9 mouse cellular contexts compared by ENCODE assay signal in the genomic region with DNA sequence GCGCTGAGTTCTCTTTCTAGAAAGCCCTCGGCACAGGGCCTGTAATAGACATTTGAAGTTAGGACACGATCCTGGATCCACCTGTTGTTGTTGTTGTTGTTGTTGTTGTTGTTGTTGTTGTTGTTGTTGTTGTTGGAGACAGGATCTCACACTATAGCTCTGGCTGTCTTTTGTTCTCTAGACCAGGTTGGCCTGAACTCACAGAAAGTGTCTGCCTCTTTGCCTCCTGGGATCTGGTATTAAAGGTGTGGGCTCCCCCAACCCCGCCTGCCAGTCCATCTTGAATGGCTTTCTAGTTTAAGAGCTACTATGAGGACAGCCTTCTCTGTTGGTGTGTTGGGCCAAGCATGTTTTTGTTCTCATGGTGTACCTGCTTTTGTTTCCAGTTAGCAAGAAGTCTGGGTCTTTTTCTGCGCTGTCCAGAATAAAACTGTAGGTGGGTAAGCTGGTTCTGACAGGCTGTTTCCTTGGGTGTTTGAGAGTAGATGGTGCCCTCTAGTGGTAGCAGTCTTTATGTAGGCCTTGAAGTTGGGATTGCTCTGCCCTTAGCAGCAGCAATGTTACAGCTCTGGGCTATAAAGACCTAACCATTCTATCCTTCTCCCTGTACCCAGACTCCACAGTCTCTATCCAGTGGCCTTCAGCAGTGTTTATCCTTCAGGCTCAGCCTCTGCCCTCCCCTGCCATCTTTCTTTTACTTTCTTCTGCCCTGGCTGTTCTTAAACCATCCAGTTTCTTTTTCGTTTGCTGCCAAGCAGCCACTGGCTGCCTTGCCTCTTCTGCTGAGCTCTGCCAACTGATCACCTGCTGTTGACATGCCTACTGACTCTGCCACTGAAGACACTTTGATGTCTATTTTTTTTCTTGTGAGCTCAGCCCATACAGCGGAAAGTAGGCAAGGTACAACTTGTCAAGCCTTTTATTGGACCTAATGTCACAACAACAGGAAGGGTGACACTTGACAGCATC.
DNase-seq lines count a peak whose midpoint lies in the region; ATAC-seq and TF ChIP-seq lines count a peak whose summit lies in the region.
"Had no signal": no experiment of that assay in that cellular context is flagged by ENCODE, and none has a peak within 500 bp of the region (broad histone marks: within the 10 kb centered on the region; RNA-seq: fewer than 3 reads in every experiment).

No protein-coding gene starts in this region.

- no peaks in the 10 kb centered on the region for H3K27me3 ChIP-seq in E14TG2a.4 (ENCODE audit: insufficient read depth, low read length)
- H3K27me3 ChIP-seq in intestine, postnatal 0 days (replicated peaks; ENCODE audit: control insufficient read depth, insufficient read depth, low read length): no peaks in the 10 kb centered on the region
- H3K27me3 ChIP-seq in limb, embryonic 13.5 days: no peaks in the 10 kb centered on the region
- no peaks in the 10 kb centered on the region for H3K27me3 ChIP-seq in neural tube, embryonic 11.5 days (ENCODE audit: control insufficient read depth, insufficient read depth, low read length)
- H3K27me3 ChIP-seq: heart, embryonic 13.5 days had no signal

- no peak overlapping the region for H3K4me2 ChIP-seq in intestine, postnatal 0 days (replicated peaks; ENCODE audit: low read depth)
- no peak overlapping the region for H3K4me2 ChIP-seq in limb, embryonic 13.5 days (replicated peaks)
- no peak overlapping the region for H3K4me2 ChIP-seq in neural tube, embryonic 11.5 days (ENCODE audit: low read depth)
- H3K4me2 ChIP-seq: heart, embryonic 13.5 days had no signal

- no peak overlapping the region for H3K9ac ChIP-seq in intestine, postnatal 0 days (ENCODE audit: low read depth, low read length)
- H3K9ac ChIP-seq in limb, embryonic 13.5 days: no peak overlapping the region
- H3K9ac ChIP-seq in neural tube, embryonic 11.5 days (ENCODE audit: low read length): no peak overlapping the region
- H3K9ac ChIP-seq: heart, embryonic 13.5 days had no signal

- DNase-seq in 3T3-L1 (ENCODE audit: low read depth, low spot score): peak; percentile 86
- DNase-seq in c-Kit-positive CD71-positive TER-119-negative erythroid progenitor cells, embryonic 14.5 days (ENCODE audit: low read depth): peak; percentile 51
- DNase-seq in forelimb bud, embryonic 11.5 days (ENCODE audit: low read depth, low spot score): peak; percentile 73
- peak; percentile 45 for DNase-seq in neural tube, embryonic 11.5 days (ENCODE audit: low spot score)
- DNase-seq in thymus, postnatal 25 days: peak; percentile 44

- WGBS in intestine, postnatal 0 days: 88% methylated on average over 7 of the region's 7 CpGs
- WGBS in limb, embryonic 13.5 days: 86% methylated on average over 7 of the region's 7 CpGs
- WGBS in neural tube, embryonic 11.5 days: 92% methylated on average over 7 of the region's 7 CpGs

- ATAC-seq in intestine, postnatal 0 days: 0 out of 2 replicates have a peak, but pooled peaks have one; percentile 38
- 0 out of 2 replicates have a peak, but pooled peaks have one; percentile 32 for ATAC-seq in limb, embryonic 13.5 days (ENCODE audit: low FRiP score, low read depth)
- no peak for ATAC-seq in neural tube, embryonic 11.5 days (ENCODE audit: insufficient read depth, low FRiP score, low TSS enrichment)

- no peak overlapping the region for H3K4me3 ChIP-seq in E14TG2a.4 (replicated peaks; ENCODE audit: low read length)
- no peak overlapping the region for H3K4me3 ChIP-seq in intestine, postnatal 0 days (ENCODE audit: low read depth, low read length)
- H3K4me3 ChIP-seq in limb, embryonic 13.5 days: no peak overlapping the region
- H3K4me3 ChIP-seq in neural tube, embryonic 11.5 days (ENCODE audit: low read depth, low read length): no peak overlapping the region
- H3K4me3 ChIP-seq: heart, embryonic 13.5 days had no signal

- H3K9me3 ChIP-seq in E14TG2a.4 (ENCODE audit: low read length): no peaks in the 10 kb centered on the region
- H3K9me3 ChIP-seq in intestine, postnatal 0 days (ENCODE audit: control insufficient read depth): no peaks in the 10 kb centered on the region
- H3K9me3 ChIP-seq in limb, embryonic 13.5 days: no peaks in the 10 kb centered on the region
- no peaks in the 10 kb centered on the region for H3K9me3 ChIP-seq in neural tube, embryonic 11.5 days (ENCODE audit: control insufficient read depth, low read length)
- H3K9me3 ChIP-seq: heart, embryonic 13.5 days had no signal

- H3K27ac ChIP-seq in intestine, postnatal 0 days (ENCODE audit: low read depth, low read length): no peak overlapping the region
- no peak overlapping the region for H3K27ac ChIP-seq in limb, embryonic 13.5 days
- H3K27ac ChIP-seq in neural tube, embryonic 11.5 days (ENCODE audit: low read depth, low read length): no peak overlapping the region
- H3K27ac ChIP-seq: heart, embryonic 13.5 days had no signal

- TF ChIP-seq CTCF in E14TG2a.4 (conservative IDR thresholded peaks at IDR 0.05; ENCODE audit: low read length): peak; percentile 66
- peak; percentile 90 for TF ChIP-seq CTCF in intestine, postnatal 0 days (IDR thresholded peaks at IDR 0.05; ENCODE audit: low read depth)

- no peaks in the 10 kb centered on the region for H3K4me1 ChIP-seq in E14TG2a.4 (replicated peaks; ENCODE audit: low read depth, low read length)
- H3K4me1 ChIP-seq in intestine, postnatal 0 days (replicated peaks; ENCODE audit: control insufficient read depth, insufficient read depth, low read length): no peaks in the 10 kb centered on the region
- H3K4me1 ChIP-seq in limb, embryonic 13.5 days: no peaks in the 10 kb centered on the region
- no peaks in the 10 kb centered on the region for H3K4me1 ChIP-seq in neural tube, embryonic 11.5 days (ENCODE audit: control insufficient read depth, insufficient read depth, low read length)
- H3K4me1 ChIP-seq: heart, embryonic 13.5 days had no signal

- peaks cover 68% of the 10 kb centered on the region for H3K36me3 ChIP-seq in E14TG2a.4 (ENCODE audit: insufficient read depth, low read length)
- H3K36me3 ChIP-seq in intestine, postnatal 0 days (ENCODE audit: control insufficient read depth, insufficient read depth): peaks cover 70% of the 10 kb centered on the region
- H3K36me3 ChIP-seq in limb, embryonic 13.5 days: peaks cover 92% of the 10 kb centered on the region
- H3K36me3 ChIP-seq in neural tube, embryonic 11.5 days (ENCODE audit: control insufficient read depth, insufficient read depth, low read length): peaks cover 12% of the 10 kb centered on the region
